Mouse (Mus musculus) urinary bladder, postnatal 4 days (tissue): ENCODE results near the gene Cfap45.
A peak's percentile ranks its signal among the peaks of the same experiment; 100 is the strongest.

Source experiments
- DNase-seq, 2 experiments: peaks; one replicate each; pipeline ENCODE4 v3.0.0; 2021 to 2022; ENCODE audit warnings: low spot score in 2 of 2

Gene Cfap45

GRCm38 (mm10) chr1:172496030-172496429 is 24.6 kb upstream of the Cfap45 start:
- DNase-seq, result no peak

- DNase-seq, result no peak
Measured at GRCm38 (mm10) chr1:172497428-172497827, 23.2 kb upstream of the Cfap45 start.

- DNase-seq, result peak; percentile 86 to 87
Measured at GRCm38 (mm10) chr1:172499765-172500441, 20.7 kb upstream of the Cfap45 start, which contains the start of gene Tagln2. TSS of gene Tagln2 (plus strand) at chr1:172500047.

GRCm38 (mm10) chr1:172500451-172501370 is 19.9 kb upstream of the Cfap45 start:
- peak; percentile 67 to 78 for DNase-seq

- peak in 1 of 2 experiments; percentile 66 for DNase-seq
Measured at GRCm38 (mm10) chr1:172501371-172502144, 19.0 kb upstream of the Cfap45 start.

- no peak for DNase-seq
Measured at GRCm38 (mm10) chr1:172502145-172503110, 18.2 kb upstream of the Cfap45 start.

- DNase-seq, result peak in 1 of 2 experiments; percentile 77
Measured at GRCm38 (mm10) chr1:172503111-172503997, 17.2 kb upstream of the Cfap45 start.

- DNase-seq, result no peak
Measured at GRCm38 (mm10) chr1:172504756-172505155, 15.8 kb upstream of the Cfap45 start.

- no peak for DNase-seq
Measured at GRCm38 (mm10) chr1:172507001-172507400, 13.6 kb upstream of the Cfap45 start.

GRCm38 (mm10) chr1:172507701-172508100 is 12.9 kb upstream of the Cfap45 start:
- DNase-seq, result no peak

- no peak for DNase-seq
Measured at GRCm38 (mm10) chr1:172508172-172508571, 12.4 kb upstream of the Cfap45 start.

- DNase-seq, result no peak
Measured at GRCm38 (mm10) chr1:172509235-172509634, 11.4 kb upstream of the Cfap45 start.

GRCm38 (mm10) chr1:172509983-172510382 is 10.6 kb upstream of the Cfap45 start:
- DNase-seq, result no peak

- no peak for DNase-seq
Measured at GRCm38 (mm10) chr1:172510421-172510972, 10.1 kb upstream of the Cfap45 start.

- DNase-seq, result peak in 1 of 2 experiments; percentile 61
Measured at GRCm38 (mm10) chr1:172512962-172513361, 7.6 kb upstream of the Cfap45 start.

GRCm38 (mm10) chr1:172513525-172514212 is 6.9 kb upstream of the Cfap45 start:
- no peak for DNase-seq

GRCm38 (mm10) chr1:172514213-172514529 is 6.4 kb upstream of the Cfap45 start:
- no peak for DNase-seq

GRCm38 (mm10) chr1:172514551-172515268 is 5.9 kb upstream of the Cfap45 start:
- no peak for DNase-seq
